ENCODE assay signal across 25 mouse cellular contexts in genomic region chr11:81582161-81582560, GRCm38 (mm10).
DNase-seq lines count a peak whose midpoint lies in the region; ATAC-seq and TF ChIP-seq lines count a peak whose summit lies in the region.
"Had no signal": no experiment of that assay in that cellular context is flagged by ENCODE, and none has a peak within 500 bp of the region (broad histone marks: within the 10 kb centered on the region; RNA-seq: fewer than 3 reads in every experiment).

No protein-coding gene starts in this region.

- 33% methylated on average over 5 of the region's 5 CpGs for WGBS in forebrain, embryonic 14.5 days
- 40% methylated on average over 5 of the region's 5 CpGs for WGBS in forebrain, embryonic 13.5 days
- WGBS in forebrain, embryonic 16.5 days = 27% methylated on average over 5 of the region's 5 CpGs
- WGBS in forebrain, embryonic 11.5 days = 66% methylated on average over 5 of the region's 5 CpGs
- 36% methylated on average over 5 of the region's 5 CpGs for WGBS in hindbrain, embryonic 13.5 days
- WGBS in hindbrain, embryonic 11.5 days = 70% methylated on average over 5 of the region's 5 CpGs

- no peak overlapping the region for H3K9ac ChIP-seq in forebrain, embryonic 14.5 days (ENCODE audit: low read length)
- H3K9ac ChIP-seq in forebrain, embryonic 13.5 days = no peak overlapping the region
- H3K9ac ChIP-seq in forebrain, embryonic 16.5 days (replicated peaks; ENCODE audit: low read depth, low read length) = no peak overlapping the region
- no peak overlapping the region for H3K9ac ChIP-seq in forebrain, embryonic 11.5 days (ENCODE audit: low read length)
- H3K9ac ChIP-seq in hindbrain, embryonic 13.5 days = no peak overlapping the region
- no peak overlapping the region for H3K9ac ChIP-seq in hindbrain, embryonic 11.5 days (ENCODE audit: low read depth, low read length)
- H3K9ac ChIP-seq: embryonic facial prominence, embryonic 13.5 days; embryonic facial prominence, embryonic 15.5 days had no signal

- no peaks in the 10 kb centered on the region for H3K27me3 ChIP-seq in forebrain, embryonic 14.5 days (replicated peaks; ENCODE audit: control insufficient read depth, insufficient read depth, low read length)
- no peaks in the 10 kb centered on the region for H3K27me3 ChIP-seq in forebrain, embryonic 13.5 days
- H3K27me3 ChIP-seq in forebrain, embryonic 16.5 days (replicated peaks; ENCODE audit: control insufficient read depth, insufficient read depth, low read length) = no peaks in the 10 kb centered on the region
- H3K27me3 ChIP-seq in forebrain, embryonic 11.5 days (ENCODE audit: control insufficient read depth, insufficient read depth, low read length) = no peaks in the 10 kb centered on the region
- no peaks in the 10 kb centered on the region; the same call in 1 of the 2 replicates for H3K27me3 ChIP-seq in hindbrain, embryonic 13.5 days
- no peaks in the 10 kb centered on the region for H3K27me3 ChIP-seq in hindbrain, embryonic 11.5 days (ENCODE audit: control insufficient read depth, insufficient read depth, low read length)
- H3K27me3 ChIP-seq: embryonic facial prominence, embryonic 13.5 days; embryonic facial prominence, embryonic 15.5 days; Patski had no signal

- no peaks in the 10 kb centered on the region for H3K36me3 ChIP-seq in forebrain, embryonic 14.5 days (ENCODE audit: control insufficient read depth, insufficient read depth, low read length)
- H3K36me3 ChIP-seq in forebrain, embryonic 13.5 days (ENCODE audit: poor library complexity, severe bottlenecking) = no peaks in the 10 kb centered on the region
- no peaks in the 10 kb centered on the region for H3K36me3 ChIP-seq in forebrain, embryonic 16.5 days (ENCODE audit: control insufficient read depth, insufficient read depth)
- H3K36me3 ChIP-seq in forebrain, embryonic 11.5 days (ENCODE audit: control insufficient read depth, insufficient read depth, low read length) = no peaks in the 10 kb centered on the region
- H3K36me3 ChIP-seq in hindbrain, embryonic 13.5 days = no peaks in the 10 kb centered on the region
- no peaks in the 10 kb centered on the region for H3K36me3 ChIP-seq in hindbrain, embryonic 11.5 days (ENCODE audit: control insufficient read depth, insufficient read depth, low read length)
- H3K36me3 ChIP-seq: embryonic facial prominence, embryonic 13.5 days; embryonic facial prominence, embryonic 15.5 days; G1E had no signal

- TF ChIP-seq POLR2A in brain, embryonic 14.5 days (IDR thresholded peaks at IDR 0.05; ENCODE audit: borderline replicate concordance, extremely low read depth, insufficient read depth, insufficient read length, poor library complexity, severe bottlenecking) = no peak

- no peak overlapping the region for H3K27ac ChIP-seq in forebrain, embryonic 14.5 days (ENCODE audit: low read depth, low read length)
- no peak overlapping the region for H3K27ac ChIP-seq in forebrain, embryonic 13.5 days
- peak overlapping the region; percentile 57 for H3K27ac ChIP-seq in forebrain, embryonic 16.5 days (ENCODE audit: low read length)
- no peak overlapping the region for H3K27ac ChIP-seq in forebrain, embryonic 11.5 days (ENCODE audit: low read depth, low read length)
- 0 out of 2 replicates have a peak overlapping the region, but pooled peaks have one; percentile 9 for H3K27ac ChIP-seq in hindbrain, embryonic 13.5 days
- H3K27ac ChIP-seq in hindbrain, embryonic 11.5 days (ENCODE audit: low read depth, low read length) = no peak overlapping the region
- H3K27ac ChIP-seq: embryonic facial prominence, embryonic 13.5 days; embryonic facial prominence, embryonic 15.5 days had no signal

- H3K4me1 ChIP-seq in forebrain, embryonic 14.5 days (ENCODE audit: control insufficient read depth, insufficient read depth, low read length) = peaks cover 26% of the 10 kb centered on the region
- H3K4me1 ChIP-seq in forebrain, embryonic 13.5 days = peaks cover 48% of the 10 kb centered on the region
- peaks cover 39% of the 10 kb centered on the region for H3K4me1 ChIP-seq in forebrain, embryonic 16.5 days (replicated peaks; ENCODE audit: control insufficient read depth, insufficient read depth, low read length)
- H3K4me1 ChIP-seq in forebrain, embryonic 11.5 days (replicated peaks; ENCODE audit: control insufficient read depth, insufficient read depth, low read length) = peaks cover 4% of the 10 kb centered on the region; the same call in 1 of the 2 replicates
- peaks cover 20% of the 10 kb centered on the region for H3K4me1 ChIP-seq in hindbrain, embryonic 13.5 days (replicated peaks)
- H3K4me1 ChIP-seq in hindbrain, embryonic 11.5 days (replicated peaks; ENCODE audit: control insufficient read depth, insufficient read depth, low read length) = peaks cover 3% of the 10 kb centered on the region; the same call in 1 of the 2 replicates
- H3K4me1 ChIP-seq: embryonic facial prominence, embryonic 13.5 days; embryonic facial prominence, embryonic 15.5 days had no signal

- no peaks in the 10 kb centered on the region for H3K9me3 ChIP-seq in forebrain, embryonic 14.5 days (replicated peaks; ENCODE audit: control insufficient read depth, low read length)
- no peaks in the 10 kb centered on the region for H3K9me3 ChIP-seq in forebrain, embryonic 13.5 days (replicated peaks)
- H3K9me3 ChIP-seq in forebrain, embryonic 16.5 days (ENCODE audit: control insufficient read depth, low read length) = no peaks in the 10 kb centered on the region
- H3K9me3 ChIP-seq in forebrain, embryonic 11.5 days (ENCODE audit: control insufficient read depth, low read length) = no peaks in the 10 kb centered on the region
- H3K9me3 ChIP-seq in hindbrain, embryonic 13.5 days = no peaks in the 10 kb centered on the region
- H3K9me3 ChIP-seq in hindbrain, embryonic 11.5 days (ENCODE audit: control insufficient read depth, low read length) = no peaks in the 10 kb centered on the region
- H3K9me3 ChIP-seq: embryonic facial prominence, embryonic 13.5 days; embryonic facial prominence, embryonic 15.5 days had no signal

- peak; percentile 28 for DNase-seq in forebrain, embryonic 14.5 days (ENCODE audit: low spot score)
- no peak for DNase-seq in forebrain, embryonic 11.5 days (ENCODE audit: low spot score)
- DNase-seq in hindbrain, embryonic 11.5 days (ENCODE audit: low spot score) = no peak
- peak; percentile 54 for DNase-seq in brain, embryonic 14.5 days (ENCODE audit: low read depth)
- DNase-seq: adrenal gland, adult 8-10 months; adrenal gland, postnatal 14 days; adrenal gland, postnatal 36 days; B cell, adult 2 months; cerebellum, adult 11 months; cerebellum, adult 18-20 months; cerebellum, adult 8-10 months; cerebellum, adult 9-11 months; cerebellum, postnatal 14 days; cerebellum, postnatal 36 days; embryo, embryonic 11 days had no signal

- H3K4me2 ChIP-seq in forebrain, embryonic 14.5 days (ENCODE audit: low read length) = no peak overlapping the region
- no peak overlapping the region for H3K4me2 ChIP-seq in forebrain, embryonic 13.5 days
- no peak overlapping the region for H3K4me2 ChIP-seq in forebrain, embryonic 16.5 days (ENCODE audit: low read length)
- H3K4me2 ChIP-seq in forebrain, embryonic 11.5 days (ENCODE audit: low read depth, low read length, severe bottlenecking) = no peak overlapping the region
- no peak overlapping the region for H3K4me2 ChIP-seq in hindbrain, embryonic 13.5 days
- H3K4me2 ChIP-seq in hindbrain, embryonic 11.5 days (replicated peaks; ENCODE audit: low read depth, low read length) = no peak overlapping the region
- H3K4me2 ChIP-seq: embryonic facial prominence, embryonic 13.5 days; embryonic facial prominence, embryonic 15.5 days had no signal

- no peak for TF ChIP-seq CTCF in brain, embryonic 14.5 days (IDR thresholded peaks at IDR 0.05; ENCODE audit: borderline replicate concordance, extremely low read depth, insufficient read depth, insufficient read length)

- no peak overlapping the region for H3K4me3 ChIP-seq in forebrain, embryonic 14.5 days (ENCODE audit: low read depth, low read length)
- H3K4me3 ChIP-seq in forebrain, embryonic 13.5 days = no peak overlapping the region
- H3K4me3 ChIP-seq in forebrain, embryonic 16.5 days (replicated peaks; ENCODE audit: low read length) = no peak overlapping the region
- H3K4me3 ChIP-seq in forebrain, embryonic 11.5 days (ENCODE audit: low read depth, low read length) = no peak overlapping the region
- no peak overlapping the region for H3K4me3 ChIP-seq in hindbrain, embryonic 13.5 days
- H3K4me3 ChIP-seq in hindbrain, embryonic 11.5 days (ENCODE audit: low read depth, low read length) = no peak overlapping the region
- H3K4me3 ChIP-seq: embryonic facial prominence, embryonic 13.5 days; embryonic facial prominence, embryonic 15.5 days; erythroblast, embryonic 14.5 days had no signal

- ATAC-seq in forebrain, embryonic 14.5 days = peak; percentile 55
- ATAC-seq in forebrain, embryonic 13.5 days = no peak
- peak; percentile 54 for ATAC-seq in forebrain, embryonic 16.5 days
- no peak for ATAC-seq in forebrain, embryonic 11.5 days (replicated peaks; ENCODE audit: low FRiP score)
- ATAC-seq in hindbrain, embryonic 13.5 days (ENCODE audit: low FRiP score) = no peak
- no peak for ATAC-seq in hindbrain, embryonic 11.5 days (ENCODE audit: low FRiP score)
- ATAC-seq: activated CD4-positive, CD25-positive, alpha-beta regulatory T cell, adult 4 months; CD4-positive, CD25-positive, alpha-beta regulatory T cell, adult 4 months; Patski had no signal

Comparison
In these comparisons a context has a peak if more than half of its experiments do, and no peak if none do; other contexts are left out.
1. ATAC-seq: peak in forebrain, embryonic 14.5 days (single experiment) and forebrain, embryonic 16.5 days (single experiment); none in forebrain, embryonic 13.5 days (single experiment), forebrain, embryonic 11.5 days (single experiment), hindbrain, embryonic 13.5 days (single experiment) and hindbrain, embryonic 11.5 days (single experiment).
2. DNase-seq: peak in forebrain, embryonic 14.5 days (single experiment) and brain, embryonic 14.5 days (single experiment); none in forebrain, embryonic 11.5 days (single experiment) and hindbrain, embryonic 11.5 days (single experiment).
3. H3K27ac ChIP-seq: peak in forebrain, embryonic 16.5 days (single experiment) and hindbrain, embryonic 13.5 days (single experiment); none in forebrain, embryonic 14.5 days (single experiment), forebrain, embryonic 13.5 days (single experiment), forebrain, embryonic 11.5 days (single experiment) and hindbrain, embryonic 11.5 days (single experiment).